Mouse (Mus musculus) lung, adult 2 months (tissue): Measurements from ENCODE around the gene Gm21988.

Experiments
- CTCF ChIP-seq: fragments of 200-500 bp; IDR thresholded peaks from 2 replicates; pipeline ENCODE4 v1.5.1; 2011; ENCODE audit warnings: mild to moderate bottlenecking, low read length, control low read depth; ENCODE audit not compliant: insufficient read depth
- POLR2A ChIP-seq: fragments of 200-500 bp; IDR thresholded peaks from 2 replicates; pipeline ENCODE4 v1.6.1; 2011; ENCODE audit warnings: low read depth, mild to moderate bottlenecking, control low read depth, low read length, borderline replicate concordance; ENCODE audit errors: extremely low read depth

DNA sequence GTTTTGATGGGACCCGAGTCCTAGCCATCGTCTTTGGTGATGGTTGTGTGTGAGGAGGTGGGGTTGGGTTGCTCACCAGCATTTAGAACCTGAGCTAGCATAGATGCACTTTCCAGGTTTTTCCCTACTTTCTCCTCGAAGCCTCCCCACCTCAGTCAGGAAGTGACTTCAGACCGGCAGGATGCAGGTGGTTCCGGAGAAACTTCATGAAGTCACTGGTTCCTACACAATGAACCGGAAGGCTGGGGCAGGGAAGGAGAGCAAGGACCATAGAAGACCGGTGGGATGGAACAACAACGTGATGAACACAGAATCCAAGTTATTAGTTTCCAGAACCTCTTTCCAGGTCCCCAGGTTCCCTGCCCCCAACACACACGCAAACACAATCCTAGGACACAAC lies 15.9 kb downstream of the Gm21988 start:
- no peak for TF ChIP-seq CTCF
- TF ChIP-seq POLR2A = no peak
